Mouse (Mus musculus) myocyte (in vitro differentiated cells): ENCODE measurements at regions not wholly inside any gene's neighbourhood (a gene's known extent, or its start where the extent isn't known, plus 50 kb on each side); places are given as distances from the start of the nearest gene placed in this dataset.

Source experiments
- H3K27me3 ChIP-seq: one replicate; pipeline ENCODE4 v1.6.1; 2011; ENCODE audit not compliant: control insufficient read depth, insufficient read depth, insufficient read length
- H3K36me3 ChIP-seq: one replicate; pipeline ENCODE4 v1.6.1; 2011; ENCODE audit not compliant: control insufficient read depth, insufficient read depth
- H3K4me2 ChIP-seq: one replicate; pipeline ENCODE4 v1.6.1; 2011; ENCODE audit warnings: low read depth, control low read depth
- H3K4me3 ChIP-seq: one replicate; pipeline ENCODE4 v1.5.1; 2011; ENCODE audit warnings: mild to moderate bottlenecking, control low read depth, moderate library complexity
- H3K79me2 ChIP-seq: one replicate; pipeline ENCODE4 v1.6.1; 2011; ENCODE audit not compliant: control insufficient read depth, insufficient read depth
- H3ac ChIP-seq: one replicate; pipeline ENCODE4 v1.6.1; 2011; ENCODE audit not compliant: control insufficient read depth, insufficient read length
- CEBPB ChIP-seq: IDR thresholded peaks from 2 replicates; pipeline ENCODE4 v1.6.1; 2011; ENCODE audit warnings: mild to moderate bottlenecking, moderate library complexity; ENCODE audit not compliant: poor library complexity, insufficient read depth, severe bottlenecking
- E2F4 ChIP-seq: IDR thresholded peaks from one replicate; pipeline ENCODE4 v1.6.1; 2011; ENCODE audit warnings: mild to moderate bottlenecking, control low read depth, moderate library complexity; ENCODE audit not compliant: insufficient read depth
- MAX ChIP-seq: IDR thresholded peaks from one replicate; pipeline ENCODE4 v1.6.1; 2011; ENCODE audit warnings: low read depth, mild to moderate bottlenecking, control low read depth
- MYOD1 ChIP-seq, 3 experiments: IDR thresholded peaks; one replicate each; pipeline ENCODE4 v1.6.1; 2011; ENCODE audit warnings: control low read depth in 2 of 3, low read depth in 2 of 3, mild to moderate bottlenecking in 2 of 3, moderate library complexity in 1 of 3; ENCODE audit not compliant: insufficient read length in 2 of 3, control insufficient read depth in 1 of 3
- MYOG ChIP-seq, 3 experiments: IDR thresholded peaks; one replicate each; pipeline ENCODE4 v1.6.1; 2011; ENCODE audit warnings: control low read depth in 2 of 3, low read depth in 2 of 3, mild to moderate bottlenecking in 2 of 3; ENCODE audit not compliant: insufficient read length in 2 of 3, control insufficient read depth in 1 of 3, insufficient read depth in 1 of 3
- POLR2A ChIP-seq: IDR thresholded peaks from one replicate; pipeline ENCODE4 v1.6.1; 2011; ENCODE audit warnings: low read depth, mild to moderate bottlenecking, control low read depth, moderate library complexity; ENCODE audit not compliant: insufficient read length
- POLR2AphosphoS2 ChIP-seq: IDR thresholded peaks from one replicate; pipeline ENCODE4 v1.6.1; 2011; ENCODE audit warnings: low read depth, control low read depth; ENCODE audit not compliant: insufficient read length
- REST ChIP-seq: IDR thresholded peaks from one replicate; pipeline ENCODE4 v1.6.1; 2011; ENCODE audit warnings: mild to moderate bottlenecking, control low read depth, moderate library complexity; ENCODE audit not compliant: insufficient read depth, insufficient read length
- SRF ChIP-seq: IDR thresholded peaks from one replicate; pipeline ENCODE4 v1.6.1; 2011; ENCODE audit warnings: low read depth; ENCODE audit not compliant: control insufficient read depth, insufficient read length
- TCF12 ChIP-seq: IDR thresholded peaks from one replicate; pipeline ENCODE4 v1.6.1; 2011; ENCODE audit warnings: mild to moderate bottlenecking, control low read depth; ENCODE audit not compliant: poor library complexity, insufficient read depth, severe bottlenecking
- TCF3 ChIP-seq: IDR thresholded peaks from one replicate; pipeline ENCODE4 v1.6.1; 2011; ENCODE audit warnings: low read depth, control low read depth; ENCODE audit not compliant: insufficient read length
- USF1 ChIP-seq: IDR thresholded peaks from one replicate; pipeline ENCODE4 v1.6.1; 2011; ENCODE audit warnings: low read depth, mild to moderate bottlenecking, control low read depth, moderate library complexity

DNA sequence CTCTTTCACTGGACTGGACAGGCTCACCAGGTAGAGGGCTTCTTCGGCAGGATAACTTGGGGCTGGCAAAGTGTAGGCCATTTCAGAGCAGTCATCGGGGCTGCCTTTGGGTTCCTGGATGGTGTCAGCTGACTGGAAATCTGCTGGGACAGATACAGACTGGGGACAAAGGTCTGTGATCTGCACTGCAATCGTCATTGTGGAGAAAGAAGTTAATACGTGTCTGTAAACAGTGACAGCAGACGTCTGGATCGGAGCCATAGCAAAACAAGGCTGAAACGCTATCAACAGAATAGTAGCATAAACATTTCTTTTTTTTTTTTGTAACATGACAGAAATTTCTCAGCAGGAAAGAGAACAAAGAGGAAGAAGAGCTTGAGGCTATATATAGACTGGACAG is 171.8 kb upstream of the Fggy start:
- Histone ChIP-seq H3K4me2 (no peak overlapping the region), H3ac (no peak overlapping the region), H3K79me2 (no peaks in the 10 kb centered on the region), H3K4me3 (no peak overlapping the region), H3K36me3 (no peaks in the 10 kb centered on the region), H3K27me3 (no peaks in the 10 kb centered on the region)
- TF ChIP-seq REST (no peak), POLR2AphosphoS2 (no peak), CEBPB (no peak), MYOG (IDR thresholded peaks at IDR 0.05; ENCODE audit: control insufficient read depth in 1 of 3, insufficient read depth in 1 of 3, insufficient read length in 2 of 3, low read depth in 2 of 3) (no peak), TCF12 (no peak), MYOD1 (IDR thresholded peaks at IDR 0.05; ENCODE audit: control insufficient read depth in 1 of 3, insufficient read length in 2 of 3, low read depth in 2 of 3) (no peak), USF1 (no peak), POLR2A (no peak), TCF3 (no peak), SRF (no peak), MAX (no peak), E2F4 (no peak)

DNA sequence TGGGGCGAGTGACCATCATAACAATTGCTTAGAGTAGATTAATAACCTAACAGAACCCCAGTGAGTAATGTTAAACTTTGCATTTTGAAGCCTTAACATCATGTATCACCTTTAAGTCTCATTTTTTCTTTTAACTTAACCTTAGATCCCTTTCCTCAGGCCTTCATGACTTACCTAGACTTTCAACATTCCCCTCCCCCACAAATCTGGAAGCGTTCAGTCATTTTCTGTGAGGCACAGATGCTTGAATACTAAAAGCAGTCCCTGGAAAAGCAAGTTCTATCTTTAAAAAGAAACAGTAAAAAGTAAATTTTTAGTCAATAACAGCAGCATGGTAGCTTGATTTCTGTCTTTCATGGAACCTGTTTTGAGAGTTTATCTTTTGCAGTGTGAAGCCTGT is 171.3 kb upstream of the Fggy start:
- H3K4me3 ChIP-seq: no peak overlapping the region
- H3ac ChIP-seq: no peak overlapping the region
- H3K79me2 ChIP-seq: no peaks in the 10 kb centered on the region
- no peaks in the 10 kb centered on the region for H3K36me3 ChIP-seq
- TF ChIP-seq MYOG (IDR thresholded peaks at IDR 0.05; ENCODE audit: control insufficient read depth in 1 of 3, insufficient read depth in 1 of 3, insufficient read length in 2 of 3, low read depth in 2 of 3) (no peak), TCF12 (no peak), MYOD1 (IDR thresholded peaks at IDR 0.05; ENCODE audit: control insufficient read depth in 1 of 3, insufficient read length in 2 of 3, low read depth in 2 of 3) (no peak), POLR2A (no peak)
- H3K27me3 ChIP-seq: no peaks in the 10 kb centered on the region
- H3K4me2 ChIP-seq: no peak overlapping the region

DNA sequence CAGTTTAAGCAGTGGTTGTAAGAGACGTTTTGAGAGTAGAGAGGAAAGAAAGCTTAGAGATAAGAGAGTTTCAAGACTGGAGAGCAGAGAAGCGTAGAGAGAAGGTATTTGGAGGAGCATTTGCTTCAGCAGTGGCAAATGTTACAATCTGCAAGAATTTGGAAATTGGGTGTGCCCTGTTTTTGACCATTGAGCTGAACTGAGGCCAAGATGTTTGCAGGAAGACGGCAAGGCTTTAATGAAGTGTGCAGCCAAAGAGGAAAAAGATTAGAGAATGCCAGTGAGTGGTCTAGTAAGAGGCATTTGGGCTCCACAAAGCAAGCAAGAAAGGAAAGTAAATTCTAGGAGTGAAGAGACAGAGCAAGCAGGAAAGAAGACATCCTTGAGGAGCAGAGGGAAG is 168.8 kb upstream of the Fggy start:
- no peaks in the 10 kb centered on the region for H3K36me3 ChIP-seq
- TF ChIP-seq CEBPB (no peak), POLR2A (no peak), USF1 (no peak), MYOD1 (IDR thresholded peaks at IDR 0.05; ENCODE audit: control insufficient read depth in 1 of 3, insufficient read length in 2 of 3, low read depth in 2 of 3) (no peak), SRF (no peak), E2F4 (no peak), REST (no peak)
- H3K79me2 ChIP-seq: no peaks in the 10 kb centered on the region
- H3K27me3 ChIP-seq: no peaks in the 10 kb centered on the region
- no peak overlapping the region for H3K4me2 ChIP-seq
- H3ac ChIP-seq: no peak overlapping the region
- no peak overlapping the region for H3K4me3 ChIP-seq

DNA sequence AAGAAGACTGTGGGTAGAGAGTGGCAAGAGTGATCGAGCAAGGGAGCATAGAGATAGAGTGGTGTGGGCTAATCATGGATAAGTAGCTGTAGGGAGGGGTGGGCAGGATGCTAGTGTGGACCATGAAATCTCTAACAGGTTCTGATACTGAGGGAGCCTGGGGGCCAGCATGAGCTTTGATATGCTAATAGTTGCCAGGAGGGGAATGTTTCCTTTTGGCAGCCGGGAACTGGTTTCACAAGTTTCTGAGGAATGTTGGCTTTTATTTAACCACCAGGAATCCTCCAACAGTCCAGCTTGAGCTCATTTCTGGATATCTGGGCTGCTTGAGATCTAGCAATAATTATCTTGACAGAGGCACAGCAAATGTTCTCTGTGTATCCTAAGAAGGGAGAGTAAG is 167.7 kb upstream of the Fggy start:
- Histone ChIP-seq H3K36me3 (no peaks in the 10 kb centered on the region), H3K4me3 (no peak overlapping the region), H3K79me2 (no peaks in the 10 kb centered on the region), H3ac (no peak overlapping the region), H3K27me3 (no peaks in the 10 kb centered on the region), H3K4me2 (no peak overlapping the region)
- TF ChIP-seq MAX (no peak), E2F4 (no peak), POLR2A (no peak), MYOD1 (IDR thresholded peaks at IDR 0.05; ENCODE audit: control insufficient read depth in 1 of 3, insufficient read length in 2 of 3, low read depth in 2 of 3) (no peak), USF1 (no peak), CEBPB (no peak), TCF3 (no peak), POLR2AphosphoS2 (no peak), REST (no peak), TCF12 (no peak)

- no peaks in the 10 kb centered on the region for H3K79me2 ChIP-seq
- TF ChIP-seq CEBPB: no peak
- TF ChIP-seq SRF: no peak
- no peak for TF ChIP-seq MYOG (IDR thresholded peaks at IDR 0.05; ENCODE audit: control insufficient read depth in 1 of 3, insufficient read depth in 1 of 3, insufficient read length in 2 of 3, low read depth in 2 of 3)
- TF ChIP-seq MYOD1 (IDR thresholded peaks at IDR 0.05; ENCODE audit: control insufficient read depth in 1 of 3, insufficient read length in 2 of 3, low read depth in 2 of 3): no peak
- no peak for TF ChIP-seq E2F4
- no peak for TF ChIP-seq POLR2AphosphoS2
- TF ChIP-seq TCF12: no peak
- TF ChIP-seq TCF3: no peak
- no peak for TF ChIP-seq REST
- no peak overlapping the region for H3ac ChIP-seq
- H3K4me2 ChIP-seq: no peak overlapping the region
- no peak overlapping the region for H3K4me3 ChIP-seq
- no peaks in the 10 kb centered on the region for H3K27me3 ChIP-seq
- no peaks in the 10 kb centered on the region for H3K36me3 ChIP-seq
Measured at GRCm38 (mm10) chr4:95390549-95390948, 166.8 kb upstream of the Fggy start.
